Mouse (Mus musculus): ENCODE measurements around the gene Olfr221. TPM values are rescaled to one million over a fixed set of nuclear protein-coding genes. Genes with fewer than 3 reads are reported as not detected.

Olfr221 gene
- total and polyA plus RNA-seq, 2 experiments from 2014 or later: not detected

GRCm38 (mm10) chr14:52017662-52018061 lies 24.6 kb downstream of the Olfr221 start:
- Histone ChIP-seq H3K4me3 (ENCODE audit: low read depth, low read length) (no peak overlapping the region), H3K4me2 (ENCODE audit: low read depth, low read length, poor library complexity, severe bottlenecking) (no peak overlapping the region), H3K27ac (ENCODE audit: low read depth, low read length) (no peak overlapping the region), H3K27me3 (ENCODE audit: insufficient read depth, low read length) (no peaks in the 10 kb centered on the region), H3K36me3 (ENCODE audit: insufficient read depth, low read length) (no peaks in the 10 kb centered on the region), H3K4me1 (ENCODE audit: insufficient read depth, low read length) (peaks cover 21% of the 10 kb centered on the region), H3K9me3 (ENCODE audit: low read length) (no peaks in the 10 kb centered on the region), H3K9ac (replicated peaks; ENCODE audit: low read length, poor library complexity, severe bottlenecking) (no peak overlapping the region)
- WGBS: 81% methylated on average over 4 of the region's 4 CpGs
- DNase-seq (ENCODE audit: low spot score) (no peak), ATAC-seq (ENCODE audit: low FRiP score) (no peak)
- no peak for TF ChIP-seq CTCF (IDR thresholded peaks at IDR 0.05)

DNA sequence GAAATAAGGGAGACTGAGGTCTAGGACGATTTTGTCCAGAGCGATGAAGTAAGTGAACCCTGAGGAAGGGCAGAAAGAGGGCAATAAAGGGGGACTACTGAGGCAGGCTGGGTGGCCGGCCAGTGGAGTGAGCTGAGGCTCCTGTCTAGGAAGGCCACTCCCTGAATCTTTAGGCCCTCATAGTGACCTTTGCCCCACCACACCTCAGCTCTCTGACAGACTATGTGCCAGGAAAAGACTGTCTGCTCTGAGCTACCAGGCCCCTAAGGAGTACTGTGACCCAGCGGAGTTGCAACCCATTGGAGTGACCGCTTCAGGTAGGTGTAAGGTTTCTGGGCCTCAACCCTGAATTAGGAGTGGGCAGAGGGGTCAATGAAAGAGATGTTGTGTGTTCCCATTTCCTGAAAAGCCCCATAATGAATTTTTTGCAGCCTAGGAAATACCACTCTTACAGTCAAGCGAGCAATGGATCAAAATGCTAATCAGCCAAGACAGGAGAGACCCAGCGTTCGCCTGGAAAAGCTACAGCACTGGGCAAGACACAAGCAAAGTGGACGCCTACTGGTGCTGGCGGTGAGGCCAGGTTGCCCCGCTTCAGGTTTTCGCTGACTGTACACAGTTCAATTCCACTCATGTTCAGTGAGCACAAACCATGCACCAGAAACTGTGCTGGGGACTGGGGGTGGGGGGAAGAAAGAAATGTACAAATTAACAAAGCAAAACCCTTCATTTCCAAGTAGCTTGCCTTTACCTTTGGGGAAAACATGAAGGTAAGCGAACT lies 25.4 kb downstream of the Olfr221 start:
- DNase-seq (ENCODE audit: low spot score): no peak
- Histone ChIP-seq H3K9me3 (ENCODE audit: low read length) (no peaks in the 10 kb centered on the region), H3K4me3 (ENCODE audit: low read depth, low read length) (no peak overlapping the region), H3K27ac (ENCODE audit: low read depth, low read length) (no peak overlapping the region; the same call in 1 of the 2 replicates), H3K9ac (replicated peaks; ENCODE audit: low read length, poor library complexity, severe bottlenecking) (no peak overlapping the region), H3K4me2 (ENCODE audit: low read depth, low read length, poor library complexity, severe bottlenecking) (no peak overlapping the region), H3K27me3 (ENCODE audit: insufficient read depth, low read length) (no peaks in the 10 kb centered on the region), H3K36me3 (ENCODE audit: insufficient read depth, low read length) (no peaks in the 10 kb centered on the region), H3K4me1 (ENCODE audit: insufficient read depth, low read length) (peaks cover 18% of the 10 kb centered on the region)
- no peak for TF ChIP-seq CTCF (IDR thresholded peaks at IDR 0.05)
- no peak for ATAC-seq (ENCODE audit: low FRiP score)
- WGBS: 77% methylated on average over 13 of the region's 13 CpGs

- Histone ChIP-seq H3K4me3 (ENCODE audit: low read depth, low read length) (peak within 1 kb of the TSS; percentile 66), H3K27ac (ENCODE audit: low read depth, low read length) (peak within 1 kb of the TSS; percentile 92), H3K36me3 (ENCODE audit: insufficient read depth, low read length) (no peaks in the 10 kb centered on the region), H3K9me3 (ENCODE audit: low read length) (no peaks in the 10 kb centered on the region), H3K4me2 (ENCODE audit: low read depth, low read length, poor library complexity, severe bottlenecking) (peak within 1 kb of the TSS; percentile 81), H3K27me3 (ENCODE audit: insufficient read depth, low read length) (no peaks in the 10 kb centered on the region), H3K4me1 (ENCODE audit: insufficient read depth, low read length) (peaks cover 23% of the 10 kb centered on the region), H3K9ac (replicated peaks; ENCODE audit: low read length, poor library complexity, severe bottlenecking) (peak within 1 kb of the TSS; percentile 89)
- DNase-seq (ENCODE audit: low spot score) (no peak), ATAC-seq (ENCODE audit: low FRiP score) (no peak)
- no peak for TF ChIP-seq CTCF (IDR thresholded peaks at IDR 0.05)
- WGBS: 17% methylated on average over 6 of the region's 6 CpGs
Observed at GRCm38 (mm10) chr14:52015445-52016100, 26.7 kb downstream of the Olfr221 start, which contains the start of gene Tmem253. Gene Tmem253, plus strand, starts transcription at chr14:52015658.

- H3K4me2 ChIP-seq (ENCODE audit: low read depth, low read length, poor library complexity, severe bottlenecking): peak overlapping the region; percentile 81
- peak overlapping the region; percentile 66 for H3K4me3 ChIP-seq (ENCODE audit: low read depth, low read length)
- DNase-seq (ENCODE audit: low spot score) (peak; percentile 81), ATAC-seq (ENCODE audit: low FRiP score) (peak; percentile 2; the same call in 1 of the 2 replicates)
- no peaks in the 10 kb centered on the region for H3K9me3 ChIP-seq (ENCODE audit: low read length)
- no peaks in the 10 kb centered on the region for H3K36me3 ChIP-seq (ENCODE audit: insufficient read depth, low read length)
- TF ChIP-seq CTCF (IDR thresholded peaks at IDR 0.05): no peak
- no peaks in the 10 kb centered on the region for H3K27me3 ChIP-seq (ENCODE audit: insufficient read depth, low read length)
- H3K27ac ChIP-seq (ENCODE audit: low read depth, low read length): peak overlapping the region; percentile 92
- H3K9ac ChIP-seq (replicated peaks; ENCODE audit: low read length, poor library complexity, severe bottlenecking): peak overlapping the region; percentile 89
- under 1% methylated on average over 16 of the region's 28 CpGs for WGBS
- peaks cover 26% of the 10 kb centered on the region for H3K4me1 ChIP-seq (ENCODE audit: insufficient read depth, low read length)
Observed at GRCm38 (mm10) chr14:52014761-52015311, 27.4 kb downstream of the Olfr221 start.

- no peak for TF ChIP-seq CTCF (IDR thresholded peaks at IDR 0.05)
- WGBS: no CpG with 5 or more reads among the region's 80 CpGs
- Histone ChIP-seq H3K4me2 (ENCODE audit: low read depth, low read length, poor library complexity, severe bottlenecking) (peak overlapping the region; percentile 81), H3K36me3 (ENCODE audit: insufficient read depth, low read length) (peaks cover 1% of the 10 kb centered on the region; the same call in 1 of the 2 replicates), H3K27ac (ENCODE audit: low read depth, low read length) (peak overlapping the region; percentile 92), H3K9ac (replicated peaks; ENCODE audit: low read length, poor library complexity, severe bottlenecking) (peak overlapping the region; percentile 89), H3K27me3 (ENCODE audit: insufficient read depth, low read length) (no peaks in the 10 kb centered on the region), H3K9me3 (ENCODE audit: low read length) (no peaks in the 10 kb centered on the region), H3K4me1 (ENCODE audit: insufficient read depth, low read length) (peaks cover 27% of the 10 kb centered on the region), H3K4me3 (ENCODE audit: low read depth, low read length) (peak overlapping the region; percentile 66)
- no peak for DNase-seq (ENCODE audit: low spot score)
- ATAC-seq (ENCODE audit: low FRiP score): 0 out of 2 replicates have a peak, but pooled peaks have one; percentile 3
Observed at GRCm38 (mm10) chr14:52014271-52014760, 27.9 kb downstream of the Olfr221 start.
